Mouse (Mus musculus): ENCODE measurements around the gene Efcab5. TPM values are rescaled to one million over a fixed set of nuclear protein-coding genes. Genes with fewer than 3 reads are reported as not detected.
"Not testable (repeated sequence)": the region's sequence is repeated elsewhere in the genome, so short reads cannot be mapped to it uniquely, and the experiment has no call there.

Gene Efcab5
- polyA plus RNA-seq, 1 experiment from 2014 or later, result 0.18 TPM

DNA sequence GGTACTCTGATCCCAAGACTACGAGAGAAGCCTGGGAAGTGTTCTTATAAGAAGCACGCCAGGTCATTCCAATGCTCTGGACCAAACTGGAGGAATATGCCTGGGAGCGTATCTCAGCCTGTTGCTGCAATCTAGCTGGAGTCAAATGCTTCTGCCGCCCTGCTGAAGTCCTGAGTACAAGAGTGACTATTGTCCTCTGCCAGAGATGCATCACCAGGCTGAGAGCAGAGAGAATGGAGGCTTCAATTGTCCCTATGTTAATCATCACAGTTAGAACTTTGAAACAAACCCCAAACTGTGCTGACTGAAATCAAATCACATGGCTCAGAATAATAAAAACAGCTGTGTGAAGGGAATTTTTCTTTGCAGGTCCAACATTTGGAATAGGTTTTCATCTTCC lies 15.0 kb downstream of the Efcab5 start:
- no peak overlapping the region for H3K4me3 ChIP-seq (replicated peaks)
- H3K9me3 ChIP-seq (replicated peaks), result no peaks in the 10 kb centered on the region
- H3K9ac ChIP-seq, result no peak overlapping the region
- WGBS, result 69% methylated on average over 4 of the region's 4 CpGs
- H3K4me2 ChIP-seq, result no peak overlapping the region
- no peaks in the 10 kb centered on the region for H3K36me3 ChIP-seq
- no peak for ATAC-seq (replicated peaks; ENCODE audit: low FRiP score)
- H3K27ac ChIP-seq, result no peak overlapping the region
- no peaks in the 10 kb centered on the region for H3K4me1 ChIP-seq
- H3K27me3 ChIP-seq, result no peaks in the 10 kb centered on the region

DNA sequence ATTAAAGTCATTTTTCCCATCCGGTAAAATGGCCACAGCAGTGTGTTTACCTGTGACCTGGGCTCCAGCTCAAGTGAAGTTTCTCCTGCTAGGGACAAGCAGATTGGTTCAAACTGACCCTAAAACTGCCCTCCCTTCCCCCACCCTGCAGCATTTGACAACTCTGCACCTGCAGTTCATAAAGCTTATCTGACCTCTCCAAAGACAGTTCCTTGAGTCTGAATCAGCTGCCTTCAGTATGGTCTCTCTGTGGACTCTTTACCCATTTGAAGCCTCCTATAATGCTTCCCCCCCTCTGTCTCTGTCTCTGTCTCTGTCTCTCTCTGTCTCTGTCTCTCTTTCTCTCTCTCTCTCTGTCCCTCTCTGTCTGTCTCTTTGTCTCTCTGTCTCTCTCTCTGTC lies 28.0 kb downstream of the Efcab5 start:
- H3K4me3 ChIP-seq (replicated peaks), result no peak overlapping the region

DNA sequence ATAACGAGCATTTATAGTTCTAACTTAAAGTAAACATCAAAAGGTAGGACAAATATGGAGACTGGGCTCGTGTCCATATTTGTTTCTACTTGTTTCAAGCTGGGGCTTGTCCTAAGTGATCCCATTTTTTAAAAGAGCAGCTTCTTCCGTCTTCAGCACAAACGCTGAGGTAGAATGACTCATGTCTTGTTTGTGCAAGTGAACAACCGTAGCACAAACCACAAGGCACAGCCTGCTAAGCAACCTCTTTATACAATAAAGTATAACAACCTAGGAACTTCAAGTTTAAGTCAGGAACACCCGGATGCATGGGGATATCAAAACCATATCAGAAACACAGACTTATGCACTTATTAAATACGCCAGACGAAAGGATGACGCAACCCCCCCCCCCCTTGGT lies 28.4 kb downstream of the Efcab5 start:
- no peak overlapping the region for H3K4me2 ChIP-seq
- H3K27me3 ChIP-seq, result no peaks in the 10 kb centered on the region
- H3K4me3 ChIP-seq (replicated peaks), result no peak overlapping the region
- no peak overlapping the region for H3K9ac ChIP-seq
- H3K4me1 ChIP-seq, result no peaks in the 10 kb centered on the region
- no peak overlapping the region for H3K27ac ChIP-seq
- H3K36me3 ChIP-seq, result no peaks in the 10 kb centered on the region
- WGBS, result 86% methylated on average over 9 of the region's 9 CpGs
- ATAC-seq (replicated peaks; ENCODE audit: low FRiP score), result no peak
- H3K9me3 ChIP-seq (replicated peaks), result no peaks in the 10 kb centered on the region

More for the DNA sequence above, 28.0 kb downstream of the Efcab5 start:
- no peak for ATAC-seq (replicated peaks; ENCODE audit: low FRiP score)
- Histone ChIP-seq H3K4me2 (no peak overlapping the region), H3K4me1 (no peaks in the 10 kb centered on the region), H3K36me3 (no peaks in the 10 kb centered on the region), H3K27ac (no peak overlapping the region), H3K27me3 (no peaks in the 10 kb centered on the region), H3K9me3 (replicated peaks) (no peaks in the 10 kb centered on the region), H3K9ac (no peak overlapping the region)
- 80% methylated on average over 1 of the region's 1 CpGs for WGBS

DNA sequence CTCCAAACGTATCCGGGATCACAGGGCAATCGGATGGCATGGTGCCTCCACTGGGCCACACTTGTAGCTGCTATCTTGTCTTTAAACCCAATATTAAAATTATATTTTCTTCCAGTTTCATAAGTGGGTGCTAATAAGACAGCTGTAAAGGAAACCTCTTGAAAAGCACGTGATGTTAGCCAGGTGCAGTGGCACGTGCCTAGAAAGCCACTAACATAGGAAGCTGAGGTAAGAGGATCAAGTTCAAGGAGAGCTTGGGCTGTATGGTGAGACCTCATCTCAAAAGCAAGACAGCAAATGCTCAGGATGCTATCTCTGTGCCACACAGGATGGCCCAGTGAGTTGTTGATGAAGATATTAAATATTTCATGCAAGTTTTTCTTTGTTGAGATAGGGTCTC lies 34.6 kb downstream of the Efcab5 start:
- 80% methylated on average over 5 of the region's 5 CpGs for WGBS
- Histone ChIP-seq H3K27me3 (no peaks in the 10 kb centered on the region), H3K4me1 (peaks cover 6% of the 10 kb centered on the region; the same call in 1 of the 2 replicates), H3K9ac (no peak overlapping the region), H3K4me3 (replicated peaks) (no peak overlapping the region), H3K36me3 (no peaks in the 10 kb centered on the region), H3K9me3 (replicated peaks) (no peaks in the 10 kb centered on the region), H3K4me2 (no peak overlapping the region), H3K27ac (no peak overlapping the region)
- no peak for ATAC-seq (replicated peaks; ENCODE audit: low FRiP score)

DNA sequence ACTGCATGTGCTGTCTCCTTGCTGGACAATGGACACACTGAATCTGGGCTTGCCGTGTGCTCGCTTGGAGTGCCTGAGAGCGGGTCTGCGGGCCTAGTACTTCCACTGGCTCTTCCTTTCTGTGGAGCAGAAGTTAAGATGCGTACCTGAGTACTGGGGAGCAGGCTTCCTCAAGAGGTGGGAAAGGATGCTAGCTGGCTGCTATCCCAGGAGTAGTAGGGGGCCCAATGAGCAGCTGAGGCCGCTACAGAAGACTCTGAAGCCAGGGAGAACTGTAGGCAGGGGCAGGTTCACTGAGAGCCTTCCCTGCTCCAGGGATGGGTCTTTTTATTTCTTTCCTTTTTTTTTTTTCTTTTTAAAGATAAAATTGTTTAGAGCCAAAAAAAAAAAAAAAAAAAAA lies 38.0 kb downstream of the Efcab5 start:
- Histone ChIP-seq H3K4me1 (peaks cover 6% of the 10 kb centered on the region; the same call in 1 of the 2 replicates), H3K4me3 (replicated peaks) (no peak overlapping the region), H3K9ac (no peak overlapping the region), H3K36me3 (no peaks in the 10 kb centered on the region), H3K27ac (no peak overlapping the region), H3K4me2 (no peak overlapping the region), H3K27me3 (no peaks in the 10 kb centered on the region), H3K9me3 (replicated peaks) (no peaks in the 10 kb centered on the region)
- 90% methylated on average over 6 of the region's 6 CpGs for WGBS
- ATAC-seq (replicated peaks; ENCODE audit: low FRiP score), result no peak

DNA sequence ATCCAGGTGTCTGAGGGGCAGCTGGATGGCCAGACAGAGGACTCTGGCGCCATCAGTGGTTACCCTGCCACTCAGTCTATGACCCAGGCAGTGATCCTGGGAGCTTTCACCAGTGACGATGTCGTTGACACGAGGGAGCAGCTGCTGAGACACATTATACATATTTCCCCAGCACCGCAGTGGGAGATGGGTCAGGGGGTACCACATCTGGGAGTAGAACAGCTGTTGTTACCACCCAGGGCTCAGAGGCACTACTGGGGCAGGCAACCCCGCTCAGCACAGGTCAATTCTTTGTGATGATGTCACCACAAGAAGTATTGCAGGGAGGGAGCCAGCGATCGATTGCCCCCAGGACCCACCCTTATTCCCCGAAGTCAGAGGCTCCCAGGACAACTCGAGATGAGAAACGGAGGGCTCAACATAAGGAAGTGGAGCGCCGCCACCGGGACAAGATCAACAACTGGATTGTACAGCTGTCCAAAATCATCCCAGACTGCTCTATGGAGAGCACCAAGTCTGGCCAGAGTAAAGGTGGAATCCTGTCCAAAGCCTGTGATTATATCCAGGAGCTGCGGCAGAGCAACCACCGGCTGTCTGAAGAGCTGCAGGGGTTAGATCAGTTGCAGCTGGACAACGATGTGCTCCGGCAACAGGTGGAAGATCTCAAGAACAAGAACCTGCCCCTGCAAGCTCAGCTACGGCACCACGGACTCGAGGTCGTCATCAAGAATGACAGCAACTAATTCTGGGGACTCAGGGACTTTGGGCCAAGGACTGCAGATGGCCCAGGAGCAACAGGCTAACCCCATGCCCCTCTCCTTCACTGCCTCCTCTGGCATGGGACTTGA lies 38.8 kb downstream of the Efcab5 start:
- H3K36me3 ChIP-seq; H3K9me3 ChIP-seq (replicated peaks); H3K9ac ChIP-seq; H3K27me3 ChIP-seq; H3K4me3 ChIP-seq (replicated peaks); H3K27ac ChIP-seq; H3K4me1 ChIP-seq; H3K4me2 ChIP-seq; ATAC-seq (replicated peaks; ENCODE audit: low FRiP score): not testable (repeated sequence)
- WGBS, result 47% methylated on average over 22 of the region's 22 CpGs

DNA sequence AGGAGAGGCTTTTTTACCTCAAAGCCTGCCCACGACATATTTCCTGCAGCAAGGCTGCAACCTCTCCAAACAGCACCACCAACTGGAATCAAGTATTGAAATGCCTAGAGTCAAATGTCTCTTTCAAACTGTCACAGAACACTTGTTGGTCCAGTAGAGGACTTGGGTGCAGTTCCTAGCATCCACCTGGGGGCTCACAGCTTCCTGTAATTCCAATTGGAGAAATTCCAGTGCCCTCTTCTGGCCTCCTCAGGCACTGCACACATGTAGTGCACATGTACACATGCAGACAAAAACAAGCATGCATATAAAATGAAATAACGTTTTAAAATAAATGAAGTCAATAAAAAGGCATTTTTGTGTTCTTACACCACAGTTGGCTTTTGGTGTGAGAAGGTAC lies 40.0 kb downstream of the Efcab5 start:
- no peak overlapping the region for H3K4me3 ChIP-seq (replicated peaks)
- H3K27ac ChIP-seq, result no peak overlapping the region
- H3K9ac ChIP-seq, result no peak overlapping the region
- no peaks in the 10 kb centered on the region for H3K9me3 ChIP-seq (replicated peaks)
- WGBS, result 81% methylated on average over 2 of the region's 2 CpGs
- ATAC-seq (replicated peaks; ENCODE audit: low FRiP score), result no peak
- peaks cover 8% of the 10 kb centered on the region; the same call in 1 of the 2 replicates for H3K4me1 ChIP-seq
- H3K4me2 ChIP-seq, result no peak overlapping the region
- no peaks in the 10 kb centered on the region for H3K27me3 ChIP-seq
- no peaks in the 10 kb centered on the region for H3K36me3 ChIP-seq

DNA sequence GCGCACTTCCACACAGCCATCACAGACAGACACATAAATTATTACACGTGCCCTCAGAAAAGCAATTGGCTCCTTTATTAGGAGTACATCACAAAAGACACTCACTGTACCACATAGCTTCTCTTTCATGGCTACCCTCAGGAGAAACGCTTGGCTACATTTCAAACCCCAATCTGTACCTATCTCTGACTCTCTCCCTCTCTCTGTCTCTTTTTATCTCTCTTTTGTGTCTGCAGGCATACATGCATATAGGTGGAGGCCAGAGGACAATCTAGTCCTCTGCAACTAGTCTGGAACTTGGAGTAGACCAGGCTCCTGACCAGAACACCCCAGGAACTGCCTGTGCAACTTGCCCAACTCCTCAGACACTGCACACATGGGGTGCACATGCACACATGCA lies 41.0 kb downstream of the Efcab5 start:
- H3K4me1 ChIP-seq, result peaks cover 8% of the 10 kb centered on the region; the same call in 1 of the 2 replicates
- H3K36me3 ChIP-seq, result no peaks in the 10 kb centered on the region
- no peaks in the 10 kb centered on the region for H3K9me3 ChIP-seq (replicated peaks)
- H3K4me3 ChIP-seq (replicated peaks), result no peak overlapping the region
- WGBS, result 92% methylated on average over 3 of the region's 3 CpGs
- no peaks in the 10 kb centered on the region for H3K27me3 ChIP-seq
- no peak overlapping the region for H3K27ac ChIP-seq
- no peak for ATAC-seq (replicated peaks; ENCODE audit: low FRiP score)
- H3K4me2 ChIP-seq, result no peak overlapping the region
- no peak overlapping the region for H3K9ac ChIP-seq

DNA sequence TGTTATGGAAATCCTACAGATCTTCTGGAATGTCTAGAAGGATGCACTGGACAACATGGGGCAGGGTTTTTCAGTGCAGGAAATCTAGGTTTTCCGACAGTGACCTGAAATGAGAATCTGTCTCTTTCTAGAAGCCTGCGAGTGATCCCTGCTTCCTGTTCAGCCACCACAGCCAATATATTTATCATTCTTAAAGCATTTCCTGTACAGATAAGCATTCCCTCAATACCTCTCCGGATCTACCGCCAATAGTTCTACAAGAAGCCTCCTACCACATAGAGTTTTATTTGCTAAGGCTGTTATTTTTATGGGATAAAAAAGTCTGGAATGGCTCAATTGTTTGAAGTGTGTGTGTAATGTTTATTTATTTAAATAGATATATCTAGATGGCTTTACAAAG lies 43.3 kb downstream of the Efcab5 start:
- Histone ChIP-seq H3K27me3 (no peaks in the 10 kb centered on the region), H3K27ac (no peak overlapping the region), H3K4me3 (replicated peaks) (no peak overlapping the region), H3K9me3 (replicated peaks) (no peaks in the 10 kb centered on the region), H3K36me3 (no peaks in the 10 kb centered on the region), H3K4me2 (no peak overlapping the region), H3K9ac (no peak overlapping the region), H3K4me1 (peaks cover 3% of the 10 kb centered on the region; the same call in 1 of the 2 replicates)
- ATAC-seq (replicated peaks; ENCODE audit: low FRiP score), result no peak
- 47% methylated on average over 4 of the region's 4 CpGs for WGBS

DNA sequence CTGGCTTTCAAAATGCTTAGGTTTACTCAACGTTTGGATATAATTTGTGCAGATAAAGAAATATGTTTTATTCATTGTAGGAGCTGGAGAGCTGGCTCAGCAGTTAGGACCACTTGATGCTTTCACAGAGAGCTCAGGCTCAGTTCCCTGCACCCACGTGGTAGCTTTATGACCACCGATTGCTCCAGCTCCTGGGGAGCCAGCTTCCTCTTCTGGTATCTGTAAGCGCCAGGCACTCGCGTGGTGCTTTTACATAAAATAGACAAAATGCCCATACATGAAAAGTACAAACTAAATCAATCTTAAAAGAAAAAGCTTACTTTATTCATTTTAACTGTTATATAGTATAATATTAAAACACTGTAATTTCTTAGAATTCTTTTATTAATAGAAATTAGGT lies 46.8 kb downstream of the Efcab5 start:
- H3K4me1 ChIP-seq, result 0 out of 2 replicates have a peak, but pooled peaks cover 2% of the 10 kb centered on the region
- WGBS, result 63% methylated on average over 6 of the region's 6 CpGs
- H3K9ac ChIP-seq, result no peak overlapping the region
- H3K4me2 ChIP-seq, result no peak overlapping the region
- no peaks in the 10 kb centered on the region for H3K9me3 ChIP-seq (replicated peaks)
- H3K4me3 ChIP-seq (replicated peaks), result no peak overlapping the region
- no peaks in the 10 kb centered on the region for H3K36me3 ChIP-seq
- no peaks in the 10 kb centered on the region for H3K27me3 ChIP-seq
- H3K27ac ChIP-seq, result no peak overlapping the region
- no peak for ATAC-seq (replicated peaks; ENCODE audit: low FRiP score)

DNA sequence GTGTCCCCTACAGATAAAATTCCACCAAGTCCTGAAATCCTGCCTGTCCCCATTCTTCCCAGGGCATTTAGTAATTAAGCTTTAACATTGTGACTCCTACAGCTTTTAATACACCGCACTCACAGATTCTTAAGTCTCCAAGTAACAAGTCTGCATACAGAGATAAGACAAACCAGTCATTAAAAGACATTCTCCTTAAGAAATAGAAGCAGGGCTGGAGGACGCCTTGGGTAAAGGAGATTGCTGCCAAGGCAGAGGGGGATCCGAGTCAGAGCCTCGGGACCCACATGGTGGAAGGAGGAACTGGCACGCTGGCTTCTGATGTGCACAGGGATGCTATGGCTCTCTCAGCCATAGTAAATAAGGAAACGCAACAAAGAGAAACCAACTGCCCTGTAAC lies 48.8 kb downstream of the Efcab5 start:
- H3K27me3 ChIP-seq, result no peaks in the 10 kb centered on the region
- no peak for ATAC-seq (replicated peaks; ENCODE audit: low FRiP score)
- H3K4me1 ChIP-seq, result no peaks in the 10 kb centered on the region
- H3K9me3 ChIP-seq (replicated peaks), result no peaks in the 10 kb centered on the region
- WGBS, result 87% methylated on average over 6 of the region's 6 CpGs
- H3K9ac ChIP-seq, result no peak overlapping the region
- no peaks in the 10 kb centered on the region for H3K36me3 ChIP-seq
- H3K4me2 ChIP-seq, result no peak overlapping the region
- H3K4me3 ChIP-seq (replicated peaks), result no peak overlapping the region
- no peak overlapping the region for H3K27ac ChIP-seq

DNA sequence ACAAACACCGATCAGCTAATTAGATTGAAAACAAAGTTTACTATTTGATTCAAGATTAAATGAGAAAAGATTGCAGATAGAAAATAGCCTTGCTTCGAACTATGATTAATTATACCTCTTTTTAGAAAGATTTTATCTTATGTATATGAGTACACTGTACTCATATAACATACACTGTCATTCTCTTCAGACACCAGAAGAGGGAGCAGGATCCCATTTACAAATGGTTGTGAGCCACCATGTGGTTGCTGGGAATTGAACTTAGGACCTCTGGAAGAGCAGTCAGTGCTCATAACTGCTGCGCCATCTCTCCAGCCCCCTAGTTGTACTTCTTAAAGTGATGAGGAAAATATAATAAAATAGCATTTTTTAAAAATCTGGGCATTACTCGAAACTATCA lies 55.3 kb downstream of the Efcab5 start:
- H3K9ac ChIP-seq, result no peak overlapping the region

DNA sequence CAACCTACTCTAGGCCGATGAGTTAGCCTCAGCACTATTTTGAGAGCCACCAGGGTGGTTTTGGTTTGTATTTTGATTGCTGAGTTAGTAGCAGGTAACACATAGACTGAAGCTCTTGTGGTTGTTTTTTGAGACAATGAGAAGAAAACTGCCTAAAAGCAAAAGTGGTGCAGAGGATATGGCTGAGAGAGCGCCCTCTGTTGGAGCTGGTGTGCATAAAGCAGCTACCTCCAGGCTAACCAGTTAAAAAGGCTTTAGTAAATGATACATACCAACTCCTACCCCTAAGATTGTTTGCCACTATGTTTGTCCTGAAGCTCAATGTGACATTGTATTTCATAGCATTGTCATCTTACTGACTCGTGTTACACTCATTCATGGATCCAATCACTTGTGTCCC lies 56.2 kb downstream of the Efcab5 start:
- H3K36me3 ChIP-seq, result no peaks in the 10 kb centered on the region
- H3K4me2 ChIP-seq, result no peak overlapping the region
- no peak overlapping the region for H3K4me3 ChIP-seq (replicated peaks)
- no peak for ATAC-seq (replicated peaks; ENCODE audit: low FRiP score)
- H3K9me3 ChIP-seq (replicated peaks), result no peaks in the 10 kb centered on the region
- no peak overlapping the region for H3K9ac ChIP-seq
- H3K27me3 ChIP-seq, result no peaks in the 10 kb centered on the region
- no peaks in the 10 kb centered on the region for H3K4me1 ChIP-seq
- 61% methylated on average over 3 of the region's 3 CpGs for WGBS
- no peak overlapping the region for H3K27ac ChIP-seq

More for the DNA sequence above, 55.3 kb downstream of the Efcab5 start:
- Histone ChIP-seq H3K27me3 (no peaks in the 10 kb centered on the region), H3K4me1 (no peaks in the 10 kb centered on the region), H3K4me2 (no peak overlapping the region), H3K27ac (no peak overlapping the region), H3K36me3 (no peaks in the 10 kb centered on the region), H3K9me3 (replicated peaks) (no peaks in the 10 kb centered on the region), H3K4me3 (replicated peaks) (no peak overlapping the region)
- no peak for ATAC-seq (replicated peaks; ENCODE audit: low FRiP score)
- 94% methylated on average over 4 of the region's 4 CpGs for WGBS

All from kidney, embryonic 15.5 days (tissue).